Mouse (Mus musculus): ENCODE data around the gene Slc43a1. TPM values are rescaled to one million over a fixed set of nuclear protein-coding genes. Genes with fewer than 3 reads are reported as not detected.
A peak's percentile ranks its signal among the peaks of the same experiment; 100 is the strongest.

Gene Slc43a1
- total RNA-seq, 2 experiments from 2014 or later, result 0.30 to 0.35 TPM

GRCm38 (mm10) chr2:84827283-84827920, 11.2 kb upstream of the Slc43a1 start:
- no peak for DNase-seq (ENCODE audit: extremely low spot score in 1 of 2, low spot score in 1 of 2)

DNA sequence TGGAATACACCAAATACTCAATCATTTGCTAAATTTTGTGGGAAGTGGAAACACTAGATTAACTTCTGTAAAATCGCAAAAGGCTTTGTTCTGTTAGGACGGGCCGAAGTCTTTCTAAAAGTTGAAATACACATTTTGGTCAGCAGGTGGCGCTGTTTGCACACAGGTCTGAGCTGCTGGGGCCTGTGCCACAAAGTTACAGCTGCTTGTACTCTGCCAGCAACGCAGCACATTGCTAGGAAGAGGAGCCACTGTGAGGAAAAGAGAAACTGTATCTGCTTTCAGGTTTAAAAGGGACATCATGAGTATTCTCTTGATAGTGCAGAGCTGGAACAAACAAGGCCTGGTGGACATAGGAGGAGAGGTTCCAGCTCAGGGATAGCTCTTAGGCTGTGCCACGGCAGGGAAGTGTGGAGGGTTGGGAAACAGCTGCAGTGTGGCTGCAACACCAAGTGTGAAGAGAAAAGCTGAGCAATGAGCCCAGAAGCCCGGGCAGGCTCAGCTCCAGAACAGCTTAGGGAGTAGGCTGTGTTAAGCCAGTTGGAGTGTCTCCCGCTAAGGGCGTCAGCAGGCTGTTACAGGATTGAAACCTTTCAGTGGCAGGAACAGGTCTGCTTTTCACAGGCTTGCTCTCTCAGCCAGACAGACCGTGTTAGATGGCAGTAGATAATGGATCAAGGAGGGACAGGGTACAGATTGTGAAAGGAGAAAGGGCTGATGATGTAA, 6.8 kb upstream of the Slc43a1 start:
- DNase-seq (ENCODE audit: extremely low spot score in 1 of 2, low spot score in 1 of 2), result peak; percentile 67 to 88

GRCm38 (mm10) chr2:84837107-84837506, 1.5 kb upstream of the Slc43a1 start:
- no peak for DNase-seq (ENCODE audit: extremely low spot score in 1 of 2, low spot score in 1 of 2)

DNA sequence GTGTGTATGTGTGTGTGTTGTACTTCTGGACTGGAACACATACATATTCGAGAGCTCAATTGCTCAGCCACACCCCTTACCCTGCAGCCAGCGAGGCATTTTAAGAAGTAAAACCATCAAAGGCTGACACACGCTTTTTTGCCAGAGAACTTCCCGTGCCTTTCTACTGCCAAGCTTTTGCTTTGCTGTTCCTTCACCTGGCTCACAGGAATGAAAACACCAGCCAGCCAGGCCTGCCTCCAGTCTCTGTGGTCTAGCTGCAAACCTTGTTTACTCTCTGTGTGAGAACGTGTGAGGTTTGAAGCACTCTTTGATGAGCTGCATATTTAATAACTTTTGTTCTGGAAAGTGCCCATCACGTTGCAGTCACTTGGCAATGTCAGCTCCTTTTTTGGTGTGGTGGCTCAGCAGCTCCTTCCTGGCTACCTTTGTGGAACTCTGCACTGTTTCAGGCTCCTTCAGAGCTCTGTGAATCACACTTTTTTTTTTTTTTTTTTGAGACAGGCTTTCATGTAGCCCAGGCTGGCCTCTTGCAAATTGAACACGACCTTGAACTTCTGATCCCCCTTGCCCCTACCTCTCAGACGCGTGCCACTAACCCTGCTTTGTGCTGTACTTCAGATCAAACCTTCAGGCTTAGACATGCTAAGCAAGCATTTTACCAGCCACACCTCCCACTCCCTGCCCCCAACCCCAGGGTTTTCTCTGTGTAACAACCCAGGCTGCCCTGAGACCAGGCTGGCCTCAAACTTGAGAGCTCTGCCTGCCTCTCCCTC, 645 bp upstream of the Slc43a1 start:
- DNase-seq (ENCODE audit: extremely low spot score in 1 of 2, low spot score in 1 of 2), result no peak

DNA sequence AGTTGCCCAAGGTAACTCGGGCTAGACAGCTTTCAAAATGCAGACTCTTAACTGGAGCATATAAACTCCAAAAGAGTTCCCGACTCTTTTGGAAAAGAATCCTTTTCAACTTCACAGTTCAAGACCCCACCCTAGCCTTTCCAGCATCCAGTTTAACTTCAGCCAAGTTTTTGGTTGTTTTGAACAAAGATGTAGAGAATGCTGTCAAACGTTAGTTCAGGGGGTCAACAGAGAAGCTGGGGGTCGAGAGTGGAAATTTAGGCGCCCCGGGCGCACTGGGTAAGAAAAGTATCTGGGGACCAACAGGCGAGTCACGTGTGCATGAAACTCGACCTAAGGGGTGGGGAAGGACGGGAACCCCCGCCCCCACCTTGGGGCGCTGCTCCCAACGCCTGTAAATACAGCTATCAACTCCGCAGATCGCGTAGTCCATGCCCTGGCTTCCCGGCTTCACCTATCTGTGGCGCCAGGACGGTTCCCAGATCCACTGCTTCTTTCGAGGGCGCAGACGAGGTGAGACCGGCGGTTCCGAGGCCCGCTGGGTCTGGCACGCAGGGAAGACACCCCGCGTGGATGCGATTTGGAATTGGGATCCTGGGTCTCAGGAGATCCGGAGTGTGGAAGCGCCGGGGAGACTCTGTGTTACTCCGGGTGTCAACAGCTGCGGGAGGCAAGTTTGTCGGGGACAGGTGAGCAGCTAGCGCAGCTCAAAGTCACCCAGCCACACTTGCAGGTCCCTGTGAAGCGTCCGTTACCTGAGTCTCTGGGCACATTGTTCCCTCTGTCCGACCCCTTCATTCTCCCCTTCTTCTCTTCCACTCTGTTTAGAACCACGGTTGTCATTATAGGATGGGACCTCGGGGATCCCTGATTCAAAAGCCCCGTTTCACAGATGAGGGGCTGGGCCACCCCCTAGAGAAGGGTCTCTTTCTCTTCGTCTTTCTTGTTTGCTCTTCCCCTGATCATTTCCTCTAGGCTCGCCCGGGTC, 637 bp downstream of the Slc43a1 start:
- DNase-seq (ENCODE audit: extremely low spot score in 1 of 2, low spot score in 1 of 2), result no peak

DNA sequence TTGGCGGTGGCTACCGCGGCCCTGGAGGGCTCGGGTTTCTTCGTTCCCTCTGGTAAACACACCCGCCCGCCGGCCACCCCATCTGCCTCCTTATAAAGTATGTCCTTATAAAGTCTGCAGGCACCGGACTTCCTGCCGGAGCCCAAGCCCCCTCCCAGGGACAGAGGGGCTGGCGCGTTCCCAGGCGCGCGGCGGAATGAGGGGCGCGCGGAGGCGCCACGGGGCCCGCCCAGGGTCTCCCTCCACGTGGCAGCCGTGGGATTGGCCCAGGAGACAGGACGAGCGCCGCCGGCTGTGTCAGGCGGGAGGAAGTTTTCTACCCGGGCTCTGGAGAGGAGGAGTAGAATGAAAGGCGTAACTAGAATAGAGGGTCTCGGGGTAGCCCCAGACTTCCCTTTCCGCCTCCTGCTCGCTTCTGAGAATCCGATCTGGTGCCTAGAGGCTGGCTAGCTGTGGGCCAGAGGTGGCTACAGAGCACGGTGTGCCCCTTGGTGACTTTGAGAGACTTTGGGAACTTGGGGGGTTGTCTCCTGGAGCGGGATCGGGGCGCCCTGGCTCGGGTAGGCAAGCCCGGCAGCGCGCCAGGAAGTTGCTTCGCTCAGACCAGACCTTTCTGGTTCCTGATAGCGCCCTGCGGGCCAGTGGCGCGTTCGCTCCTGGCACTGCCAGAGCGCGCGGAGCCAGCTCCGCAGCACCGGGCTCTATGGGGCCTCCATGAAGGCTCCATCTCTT, 1.5 kb downstream of the Slc43a1 start:
- DNase-seq (ENCODE audit: extremely low spot score in 1 of 2, low spot score in 1 of 2), result no peak

DNA sequence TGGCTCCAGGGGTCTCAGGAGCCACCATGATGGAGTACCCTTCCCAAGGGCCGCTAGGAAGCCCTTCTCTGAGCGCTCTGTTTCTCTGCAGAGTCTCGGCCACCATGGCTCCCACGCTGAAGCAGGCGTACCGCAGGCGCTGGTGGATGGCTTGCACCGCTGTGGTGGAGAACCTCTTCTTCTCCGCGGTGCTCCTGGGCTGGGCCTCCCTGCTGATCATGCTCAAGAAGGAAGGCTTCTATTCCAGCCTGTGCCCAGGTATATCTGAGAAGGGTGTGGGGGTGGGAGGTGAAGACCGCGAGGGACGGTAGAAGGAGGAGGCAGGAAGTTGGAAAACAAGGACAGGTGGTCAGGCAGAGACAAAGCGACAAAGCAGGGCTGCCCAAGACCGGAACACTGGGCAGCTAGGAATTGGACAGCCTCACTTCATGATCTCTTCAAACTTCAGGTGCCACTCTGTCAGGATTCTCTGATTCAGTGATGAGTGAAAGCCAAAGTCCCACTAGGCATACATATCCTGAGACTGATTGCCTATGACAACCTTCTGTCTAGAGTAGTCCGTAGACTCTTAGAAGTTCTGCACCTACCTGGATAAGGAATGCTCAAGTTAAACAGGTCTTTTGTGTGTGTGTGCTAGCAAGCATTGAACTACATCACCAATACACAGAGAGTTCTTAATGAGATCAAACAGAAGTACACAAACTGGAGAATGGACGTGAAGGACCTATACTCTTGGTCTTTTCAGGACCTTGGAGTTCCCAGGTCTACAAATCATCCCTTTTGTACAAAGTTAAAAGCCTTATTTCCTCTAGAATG, 2.3 kb downstream of the Slc43a1 start:
- no peak for DNase-seq (ENCODE audit: extremely low spot score in 1 of 2, low spot score in 1 of 2)

DNA sequence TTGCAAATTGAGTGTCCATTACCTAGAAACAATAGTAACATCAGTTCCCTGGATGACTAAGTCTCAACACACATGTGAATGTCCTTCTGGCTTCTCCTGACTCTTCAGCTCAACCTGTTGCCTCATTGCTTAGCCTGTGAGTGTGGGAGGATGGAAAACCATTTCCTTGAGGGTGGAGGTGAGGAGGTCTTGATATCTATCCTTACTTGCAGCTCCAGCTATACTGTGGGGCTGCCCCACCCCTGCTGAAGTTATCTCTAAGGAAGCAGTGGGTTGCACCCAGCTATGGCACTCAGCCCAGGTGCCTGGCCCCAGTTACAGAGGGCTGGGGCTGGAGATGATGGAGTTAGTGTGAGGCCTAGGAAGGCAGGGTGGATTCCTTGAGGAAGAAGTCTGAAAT, 3.3 kb downstream of the Slc43a1 start:
- DNase-seq (ENCODE audit: extremely low spot score in 1 of 2, low spot score in 1 of 2), result no peak

DNA sequence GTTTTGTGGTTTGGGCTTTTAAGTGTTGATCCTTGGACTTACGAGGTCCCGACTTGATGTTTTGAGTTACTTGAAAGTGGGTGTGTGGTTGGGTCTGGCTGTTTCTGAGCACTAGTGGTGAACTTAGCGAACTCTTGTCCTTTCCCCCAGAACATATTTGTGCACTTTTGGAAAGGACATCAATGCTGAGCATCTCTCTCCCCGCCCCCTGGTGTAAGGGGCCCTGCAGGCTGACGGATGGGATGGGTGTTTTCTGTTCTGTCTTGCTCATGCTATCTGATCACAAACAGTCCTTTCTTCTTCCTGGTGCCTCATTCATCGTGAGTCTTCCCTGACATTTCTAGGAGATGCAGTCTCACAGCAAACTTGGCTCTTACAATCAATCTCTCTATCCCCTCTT, 5.0 kb downstream of the Slc43a1 start:
- DNase-seq (ENCODE audit: extremely low spot score in 1 of 2, low spot score in 1 of 2), result no peak

DNA sequence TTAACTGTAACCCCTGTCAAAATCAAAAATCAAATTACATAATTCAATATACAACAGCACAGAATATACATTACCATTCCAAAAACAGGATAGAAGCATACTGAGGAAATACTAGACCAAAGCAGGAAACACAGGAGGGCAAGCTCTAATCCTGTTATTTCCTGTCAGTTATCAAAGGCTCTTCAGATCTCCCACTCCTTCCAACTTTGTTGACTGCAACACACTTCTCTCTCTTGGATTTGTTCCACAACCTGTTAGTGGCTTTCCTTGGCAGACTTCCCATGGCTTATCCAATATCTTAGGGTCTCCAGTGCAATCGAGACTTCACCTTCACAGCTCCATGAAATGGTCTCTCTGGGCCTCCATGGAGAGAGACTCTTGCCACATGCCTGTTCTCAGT, 6.6 kb downstream of the Slc43a1 start:
- DNase-seq (ENCODE audit: extremely low spot score in 1 of 2, low spot score in 1 of 2), result no peak

DNA sequence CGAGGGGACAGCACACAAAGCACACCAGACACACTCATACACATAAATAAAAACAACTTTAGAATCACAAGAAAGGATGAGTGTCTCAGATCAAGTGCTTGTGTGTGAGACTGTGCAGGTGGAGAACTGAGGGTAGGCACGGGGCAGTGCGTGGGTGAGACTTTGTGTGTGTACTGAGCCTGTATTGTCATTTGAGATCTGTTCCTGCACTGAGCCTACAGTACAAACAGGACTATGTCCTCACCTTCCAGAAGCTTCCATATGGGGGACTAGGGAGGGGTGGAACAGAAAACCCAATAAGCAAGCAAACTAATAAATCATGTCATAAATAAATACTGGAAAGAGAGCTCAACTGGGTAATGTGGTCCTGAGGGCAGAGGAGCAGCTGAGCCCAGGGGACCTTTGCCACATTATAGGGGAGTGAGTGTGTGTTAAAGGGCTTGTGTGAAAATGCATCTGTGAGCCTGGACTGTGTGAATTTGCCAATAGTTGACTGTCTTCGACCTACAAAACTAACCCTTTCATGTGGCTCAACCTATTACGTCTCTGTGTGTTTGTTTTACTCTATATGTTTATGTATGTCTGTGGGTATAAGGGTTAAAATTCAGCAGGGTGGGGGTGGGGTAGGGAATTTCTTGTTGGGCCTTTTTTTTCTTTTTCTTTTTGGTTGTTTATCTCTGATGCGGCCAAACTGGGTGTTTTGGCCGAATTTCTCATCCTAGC, 11.9 kb downstream of the Slc43a1 start:
- no peak for DNase-seq (ENCODE audit: extremely low spot score in 1 of 2, low spot score in 1 of 2)

- DNase-seq (ENCODE audit: extremely low spot score in 1 of 2, low spot score in 1 of 2), result no peak
Observed at GRCm38 (mm10) chr2:84851130-84852040, 12.7 kb downstream of the Slc43a1 start.

- no peak for DNase-seq (ENCODE audit: extremely low spot score in 1 of 2, low spot score in 1 of 2)
Observed at GRCm38 (mm10) chr2:84855732-84856131, 17.1 kb downstream of the Slc43a1 start.

DNA sequence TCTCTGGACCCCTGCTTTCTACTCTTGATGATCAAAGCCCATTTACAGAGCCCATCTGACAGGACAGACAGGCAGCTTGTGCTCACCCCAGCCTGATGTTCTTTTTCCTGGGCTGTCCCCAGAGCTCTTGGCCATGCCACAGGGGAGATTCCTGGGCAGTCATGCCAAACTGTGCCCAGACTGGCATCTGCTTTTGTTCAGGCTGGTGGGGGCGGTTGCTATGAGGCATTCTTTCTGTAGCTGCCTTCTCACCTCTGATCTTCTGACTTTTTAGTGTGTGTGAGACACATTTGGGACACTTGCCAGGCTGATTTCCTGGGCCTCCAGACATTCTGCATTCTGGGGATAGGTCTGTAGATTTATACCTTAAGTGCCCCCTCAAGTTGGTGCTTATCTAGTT, 19.9 kb downstream of the Slc43a1 start:
- no peak for DNase-seq (ENCODE audit: extremely low spot score in 1 of 2, low spot score in 1 of 2)

- DNase-seq (ENCODE audit: extremely low spot score in 1 of 2, low spot score in 1 of 2), result no peak
Observed at GRCm38 (mm10) chr2:84859991-84860780, 21.5 kb downstream of the Slc43a1 start.

DNA sequence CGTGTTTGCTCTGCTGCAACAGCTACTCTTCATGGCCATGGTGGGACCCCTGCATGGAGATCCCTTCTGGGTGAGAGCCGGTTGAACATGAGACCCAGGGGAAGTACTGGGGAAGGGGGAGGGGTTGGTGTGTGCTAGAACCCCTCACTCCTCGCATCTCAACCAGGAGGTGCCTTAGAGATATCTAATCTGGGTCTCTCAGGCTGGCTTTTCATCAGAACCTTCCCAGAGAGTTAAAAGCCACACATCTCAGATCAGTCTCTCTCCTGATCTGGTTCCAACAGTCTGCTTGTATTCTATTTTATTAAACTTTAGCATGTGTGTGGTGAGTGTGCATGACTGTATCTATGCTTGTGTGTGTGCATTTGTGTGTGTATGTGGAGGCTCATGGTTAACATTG, 22.8 kb downstream of the Slc43a1 start:
- no peak for DNase-seq (ENCODE audit: extremely low spot score in 1 of 2, low spot score in 1 of 2)
